Mouse (Mus musculus) layer of hippocampus, adult 18-20 months (tissue): ENCODE measurements around the gene 4933406M09Rik. TPM values are rescaled to one million over a fixed set of nuclear protein-coding genes. Genes with fewer than 3 reads are reported as not detected.

Experiments
- DNase-seq, 2 experiments: peaks; one replicate each; pipeline ENCODE4 v3.0.0; 2022; ENCODE audit warnings: low spot score in 2 of 2
- total RNA-seq, 2 experiments: library from RNA; stranded (reverse); gene quantifications; 2 replicates each; pipeline ENCODE4 v1.2.3; 2021

The 4933406M09Rik gene
- total RNA-seq, 2 experiments from 2014 or later = not detected

GRCm38 (mm10) chr1:134381051-134381450, 4.7 kb upstream of the 4933406M09Rik start:
- DNase-seq = no peak

- DNase-seq = peak in 1 of 2 experiments; percentile 38
These were observed 3.7 kb upstream of the 4933406M09Rik start for GRCm38 (mm10) chr1:134381795-134382625.

- no peak for DNase-seq
These were observed 1.2 kb upstream of the 4933406M09Rik start for GRCm38 (mm10) chr1:134384581-134384980.

- DNase-seq = no peak
These were observed 564 bp upstream of the 4933406M09Rik start for GRCm38 (mm10) chr1:134385176-134385575.

GRCm38 (mm10) chr1:134393827-134394226, 8.1 kb downstream of the 4933406M09Rik start:
- DNase-seq = no peak

- DNase-seq = no peak
These were observed 12.5 kb downstream of the 4933406M09Rik start for GRCm38 (mm10) chr1:134398210-134398609.

GRCm38 (mm10) chr1:134399735-134400134, 14.0 kb downstream of the 4933406M09Rik start:
- DNase-seq = no peak

- DNase-seq = peak; percentile 44 to 55
These were observed 20.0 kb downstream of the 4933406M09Rik start, which contains the start of gene Cyb5r1 for GRCm38 (mm10) chr1:134405509-134406413. Gene Cyb5r1, plus strand, starts transcription at chr1:134405559.

GRCm38 (mm10) chr1:134406414-134406771, 20.7 kb downstream of the 4933406M09Rik start:
- no peak for DNase-seq

- no peak for DNase-seq
These were observed 22.3 kb downstream of the 4933406M09Rik start for GRCm38 (mm10) chr1:134408080-134408479.

GRCm38 (mm10) chr1:134411706-134412629, 26.2 kb downstream of the 4933406M09Rik start:
- DNase-seq = no peak

- no peak for DNase-seq
These were observed 28.3 kb downstream of the 4933406M09Rik start for GRCm38 (mm10) chr1:134414038-134414437.

- DNase-seq = no peak
These were observed 28.9 kb downstream of the 4933406M09Rik start for GRCm38 (mm10) chr1:134414501-134415167.

- DNase-seq = peak; percentile 97 to 98
These were observed 29.6 kb downstream of the 4933406M09Rik start, which contains the start of gene Adipor1 for GRCm38 (mm10) chr1:134415168-134415831. Gene Adipor1, plus strand, starts transcription at chr1:134415378.

- no peak for DNase-seq
These were observed 32.8 kb downstream of the 4933406M09Rik start for GRCm38 (mm10) chr1:134418414-134418975.

- DNase-seq = no peak
These were observed 33.4 kb downstream of the 4933406M09Rik start for GRCm38 (mm10) chr1:134419176-134419575.

- no peak for DNase-seq
These were observed 34.2 kb downstream of the 4933406M09Rik start for GRCm38 (mm10) chr1:134419751-134420458.

GRCm38 (mm10) chr1:134423911-134424310, 38.2 kb downstream of the 4933406M09Rik start:
- DNase-seq = no peak

GRCm38 (mm10) chr1:134426289-134426688, 40.5 kb downstream of the 4933406M09Rik start:
- no peak for DNase-seq
